Mouse (Mus musculus) ovary, postnatal 10 days (tissue): ENCODE measurements around the gene Fbxo39.
"Not testable (repeated sequence)": the region's sequence is repeated elsewhere in the genome, so short reads cannot be mapped to it uniquely, and the experiment has no call there.

ENCODE experiments used
- DNase-seq: peaks from one replicate; pipeline ENCODE4 v3.0.0; 2022; ENCODE audit warnings: low spot score

Gene Fbxo39

GRCm38 (mm10) chr11:72311355-72312001, 2.8 kb upstream of the Fbxo39 start:
- DNase-seq, result no peak

DNA sequence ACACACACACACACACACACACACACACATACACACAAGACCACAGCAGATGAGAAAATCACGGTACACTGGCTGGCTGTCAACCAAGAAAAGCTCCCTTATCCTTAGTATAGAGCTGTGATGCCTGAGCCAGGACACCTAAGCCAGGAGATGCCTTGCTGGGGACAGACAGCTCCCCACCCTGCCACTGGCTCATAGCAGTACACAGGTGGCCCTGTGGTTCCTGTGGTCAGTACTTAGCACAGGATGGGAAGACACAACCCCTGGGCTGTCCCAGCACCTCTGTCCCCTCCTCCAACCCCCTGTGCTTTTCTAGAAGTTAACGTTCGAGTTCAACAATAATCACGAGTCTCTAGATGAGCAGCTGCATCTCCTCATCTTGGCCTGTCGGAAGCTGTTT, 3.8 kb downstream of the Fbxo39 start:
- DNase-seq, result no peak

- DNase-seq, result no peak
Measured at GRCm38 (mm10) chr11:72324431-72324830, 10.2 kb downstream of the Fbxo39 start.

DNA sequence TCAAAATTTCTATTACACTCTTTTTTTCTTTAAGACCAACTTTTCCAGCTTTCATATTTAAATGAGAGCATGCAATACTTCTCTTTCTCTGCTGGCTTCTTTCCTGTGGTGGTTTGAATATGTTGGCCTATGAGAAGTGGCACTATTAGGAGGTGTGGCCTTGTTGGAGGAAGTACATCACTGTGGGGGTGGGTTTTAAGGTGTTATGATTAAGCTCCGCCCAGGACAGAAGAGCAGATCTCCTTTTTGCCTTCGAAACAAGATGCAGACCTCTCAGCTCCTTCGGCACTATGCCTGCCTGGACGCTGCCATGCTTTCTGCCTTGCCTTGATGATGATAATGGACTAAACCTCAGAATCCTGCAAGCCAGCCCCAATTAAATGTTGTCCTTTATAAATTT, 11.5 kb downstream of the Fbxo39 start:
- DNase-seq, result no peak

DNA sequence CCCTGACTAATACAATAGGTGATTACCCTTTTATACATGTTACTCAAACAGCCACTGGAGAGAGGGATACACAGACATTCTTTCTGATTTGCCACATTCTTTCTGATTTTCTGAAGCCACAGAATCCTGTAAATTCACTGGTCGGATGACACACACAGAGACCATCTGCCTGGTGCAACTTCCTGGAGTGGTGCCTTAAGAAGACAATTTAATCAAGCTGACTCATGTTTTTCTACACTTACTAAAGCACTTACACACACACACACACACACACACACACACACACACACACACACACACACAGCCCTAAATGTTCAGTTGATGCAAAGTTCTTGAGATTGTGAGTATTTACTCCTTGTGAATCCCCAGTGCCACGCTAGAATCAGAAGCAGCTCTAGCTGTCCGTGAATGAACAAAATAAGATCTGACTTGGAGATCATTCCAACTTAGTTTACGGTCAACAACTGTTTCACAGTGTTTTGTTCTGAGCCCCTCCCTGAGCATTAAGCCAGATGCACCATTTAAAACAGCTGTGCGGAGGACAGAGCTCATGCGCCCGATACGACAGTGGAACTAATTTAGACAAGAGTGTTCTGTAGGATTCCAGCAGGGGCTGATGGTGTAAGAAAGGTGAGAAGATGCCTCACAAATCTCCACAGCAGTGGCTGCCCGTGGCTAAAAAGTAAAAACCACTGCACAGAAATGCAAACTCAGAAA, 18.9 kb downstream of the Fbxo39 start:
- DNase-seq, result no peak

DNA sequence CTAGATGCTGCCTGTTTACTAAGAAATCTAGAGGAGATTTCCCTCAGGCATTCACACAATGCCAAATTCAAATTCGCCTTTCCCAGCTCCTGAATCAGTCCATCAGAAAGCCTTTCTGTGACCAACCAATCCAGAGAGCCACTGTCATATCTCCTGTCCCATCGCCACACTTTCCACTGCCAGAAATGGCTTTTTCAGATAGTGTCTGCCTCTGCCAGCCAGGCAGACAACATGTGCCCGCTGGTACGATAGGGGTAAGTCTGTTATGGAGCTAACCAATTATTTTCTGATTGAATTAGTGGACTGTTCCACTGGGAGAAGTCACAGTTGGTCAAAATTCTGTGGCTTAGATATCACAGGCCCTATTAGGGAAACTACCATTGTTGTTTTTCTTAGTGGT, 20.4 kb downstream of the Fbxo39 start:
- no peak for DNase-seq

- DNase-seq, result no peak
Measured at GRCm38 (mm10) chr11:72336726-72337125, 22.5 kb downstream of the Fbxo39 start.

DNA sequence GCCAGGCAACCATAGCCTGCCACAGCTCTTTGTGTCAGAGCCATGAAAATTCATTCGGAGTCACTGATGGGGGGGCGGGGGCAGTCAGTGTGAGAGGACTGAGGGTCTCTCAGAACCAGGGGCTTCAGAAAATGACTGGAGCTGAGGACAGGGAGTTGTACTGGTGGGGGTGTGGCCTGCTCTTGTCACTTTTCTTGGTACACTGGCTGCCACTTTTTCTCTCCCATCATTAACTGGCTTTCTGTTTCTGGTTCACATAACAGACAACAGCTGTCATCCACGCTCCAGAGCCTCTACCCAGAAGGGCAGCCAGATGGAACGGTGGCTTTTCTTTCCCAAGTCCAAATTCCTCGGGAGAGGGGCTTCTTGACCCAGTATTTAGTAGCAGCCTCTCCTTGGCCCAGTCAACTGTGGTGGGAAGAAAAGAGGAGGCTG, 24.2 kb downstream of the Fbxo39 start:
- no peak for DNase-seq

- no peak for DNase-seq
Measured at GRCm38 (mm10) chr11:72339716-72340115, 25.5 kb downstream of the Fbxo39 start.

DNA sequence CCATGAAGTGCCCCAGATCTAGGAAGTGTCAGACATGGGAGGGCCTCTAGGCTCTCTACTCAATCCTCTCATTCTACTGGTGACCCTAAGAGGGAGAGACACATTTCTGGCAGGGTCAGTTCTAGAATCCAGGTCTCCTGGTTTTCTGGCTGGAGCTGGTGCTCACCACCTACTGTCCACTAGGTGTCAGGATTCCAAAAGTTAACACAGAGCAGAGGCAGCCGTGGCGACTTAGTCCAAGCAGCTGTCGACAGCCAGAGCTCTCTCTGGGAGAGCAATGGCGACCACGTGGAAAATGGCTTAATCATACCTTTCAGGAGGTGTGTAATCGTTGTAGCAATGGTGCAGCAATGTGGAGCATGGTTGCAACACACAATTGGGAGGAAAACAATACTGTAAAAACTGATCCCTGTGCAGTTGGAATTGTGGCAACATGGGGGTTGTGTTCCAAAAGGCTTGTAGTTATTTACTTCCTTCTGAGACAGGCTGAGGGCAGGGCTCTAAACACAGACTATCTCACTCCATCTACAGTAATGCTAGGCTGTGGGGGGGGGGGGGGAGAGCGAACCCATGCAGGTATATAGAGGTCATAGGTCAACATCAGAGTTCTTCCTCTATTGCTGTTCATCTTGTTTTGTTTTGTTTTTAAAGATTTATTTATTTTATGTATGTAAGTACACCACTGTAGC, 28.4 kb downstream of the Fbxo39 start:
- DNase-seq, result peak; percentile 19

DNA sequence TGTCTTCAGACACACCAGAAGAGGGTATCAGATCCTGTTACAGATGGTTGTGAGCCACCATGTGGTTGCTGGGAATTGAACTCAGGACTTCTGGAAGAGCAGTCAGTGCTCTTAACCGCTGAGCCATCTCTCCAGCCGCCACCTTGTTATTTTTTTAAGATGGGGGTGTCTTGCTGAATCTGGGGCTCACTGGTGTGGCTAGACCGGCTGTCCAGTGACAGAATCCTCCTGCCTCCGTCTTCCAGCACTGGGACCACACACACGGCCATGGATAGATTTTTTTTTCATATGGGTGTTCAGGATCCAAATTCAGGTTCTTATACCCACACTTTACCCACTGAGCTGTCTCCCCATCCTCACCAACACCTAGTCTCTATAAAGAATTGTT, 29.0 kb downstream of the Fbxo39 start:
- not testable (repeated sequence) for DNase-seq

DNA sequence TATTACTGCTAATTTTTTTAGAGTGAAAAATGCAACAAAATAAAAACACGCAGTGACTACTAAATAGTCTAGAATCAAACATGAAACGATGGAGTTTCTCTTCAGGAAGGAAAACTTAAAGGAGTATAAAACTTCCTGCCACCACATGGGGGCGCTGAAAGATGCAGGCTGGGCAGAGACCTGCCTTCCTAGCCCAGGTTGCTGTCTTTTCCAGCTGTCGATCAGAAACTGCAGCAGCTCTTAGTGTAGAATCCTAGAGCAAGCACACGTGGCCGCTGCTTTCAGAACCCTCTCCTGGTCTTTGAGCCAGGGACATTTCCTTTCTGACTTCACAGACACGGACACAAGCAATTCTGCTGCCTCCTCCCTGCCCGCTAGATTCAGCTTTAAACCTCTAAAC, 29.7 kb downstream of the Fbxo39 start:
- DNase-seq, result no peak

DNA sequence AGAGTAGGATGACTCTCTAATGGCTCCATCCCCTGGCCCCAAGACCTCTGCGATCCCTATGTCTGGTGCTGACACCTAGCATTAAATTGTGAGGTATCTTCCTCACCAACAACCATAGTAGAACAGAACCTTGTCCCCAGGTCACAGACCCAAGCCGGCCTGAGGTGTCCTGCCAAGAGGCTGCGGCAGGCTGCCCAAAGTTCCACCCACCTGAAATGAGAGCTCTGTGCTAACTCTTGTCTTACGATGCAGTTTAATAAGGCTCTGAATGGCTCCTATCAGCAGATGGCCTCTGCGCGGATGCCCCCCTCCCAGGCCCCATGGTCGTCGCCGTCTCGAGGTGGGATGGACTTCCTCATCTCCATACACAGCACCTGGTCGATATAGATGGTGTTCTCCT, 30.2 kb downstream of the Fbxo39 start:
- DNase-seq, result no peak

DNA sequence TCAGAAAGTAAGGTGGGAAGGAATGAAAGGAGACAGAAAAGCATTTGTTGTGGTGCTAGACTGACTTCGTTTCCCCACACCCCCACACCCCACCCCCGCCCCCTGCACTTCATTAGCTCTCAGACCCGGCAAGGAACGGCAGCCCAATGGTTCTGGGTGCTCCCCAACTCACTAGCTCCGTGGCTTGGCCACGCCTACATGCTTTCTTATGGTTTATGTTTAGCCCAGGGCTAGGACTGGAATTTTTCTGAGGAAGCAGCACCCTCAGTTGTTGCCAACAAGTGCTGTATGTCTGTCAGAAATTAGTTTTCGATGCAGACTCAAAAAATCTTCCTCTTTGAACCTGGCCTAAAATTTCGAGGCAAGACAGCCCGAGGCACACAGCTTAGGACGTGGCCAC, 34.3 kb downstream of the Fbxo39 start:
- no peak for DNase-seq

- no peak for DNase-seq
Measured at GRCm38 (mm10) chr11:72349016-72349415, 34.8 kb downstream of the Fbxo39 start.

- no peak for DNase-seq
Measured at GRCm38 (mm10) chr11:72349652-72350051, 35.4 kb downstream of the Fbxo39 start.

DNA sequence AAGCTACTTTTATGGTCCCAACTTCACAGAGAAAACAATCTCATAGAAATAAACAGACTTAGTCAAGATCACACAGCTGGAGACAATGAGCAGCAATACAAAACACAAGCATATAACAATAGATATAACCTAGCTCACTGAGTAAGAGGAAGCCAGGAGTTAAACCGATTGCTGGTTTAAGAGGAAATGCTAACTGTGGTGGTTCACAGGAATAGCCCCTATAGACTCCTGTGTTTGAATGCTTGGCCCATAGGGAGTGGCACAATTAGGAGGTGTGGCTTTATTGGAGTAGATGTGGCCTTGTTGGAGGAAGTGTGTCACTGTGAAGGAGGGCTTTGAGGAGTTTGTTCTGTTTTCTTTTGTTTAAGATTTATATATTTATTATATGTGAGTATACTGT, 38.0 kb downstream of the Fbxo39 start:
- no peak for DNase-seq

DNA sequence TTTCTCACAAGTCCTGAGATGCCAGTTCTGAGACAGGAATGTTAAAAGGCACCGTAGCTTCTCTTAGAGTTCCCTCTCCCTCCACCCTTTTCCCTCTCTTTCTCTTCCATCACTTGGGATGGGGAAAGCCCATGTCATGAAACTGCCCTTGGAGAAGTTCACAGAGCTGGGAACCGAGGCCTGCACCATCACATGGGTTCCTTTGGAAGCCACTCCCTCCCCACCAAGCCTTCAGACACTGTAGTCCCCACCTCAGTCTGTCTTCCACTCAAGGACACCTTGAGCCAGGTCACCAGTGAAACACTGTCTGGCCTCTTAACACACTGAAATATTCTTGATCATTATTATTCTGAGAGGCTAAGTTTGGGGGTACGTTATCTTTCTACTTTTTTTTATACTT, 38.9 kb downstream of the Fbxo39 start:
- no peak for DNase-seq

GRCm38 (mm10) chr11:72354971-72355728, 40.9 kb downstream of the Fbxo39 start:
- DNase-seq, result peak; percentile 65

DNA sequence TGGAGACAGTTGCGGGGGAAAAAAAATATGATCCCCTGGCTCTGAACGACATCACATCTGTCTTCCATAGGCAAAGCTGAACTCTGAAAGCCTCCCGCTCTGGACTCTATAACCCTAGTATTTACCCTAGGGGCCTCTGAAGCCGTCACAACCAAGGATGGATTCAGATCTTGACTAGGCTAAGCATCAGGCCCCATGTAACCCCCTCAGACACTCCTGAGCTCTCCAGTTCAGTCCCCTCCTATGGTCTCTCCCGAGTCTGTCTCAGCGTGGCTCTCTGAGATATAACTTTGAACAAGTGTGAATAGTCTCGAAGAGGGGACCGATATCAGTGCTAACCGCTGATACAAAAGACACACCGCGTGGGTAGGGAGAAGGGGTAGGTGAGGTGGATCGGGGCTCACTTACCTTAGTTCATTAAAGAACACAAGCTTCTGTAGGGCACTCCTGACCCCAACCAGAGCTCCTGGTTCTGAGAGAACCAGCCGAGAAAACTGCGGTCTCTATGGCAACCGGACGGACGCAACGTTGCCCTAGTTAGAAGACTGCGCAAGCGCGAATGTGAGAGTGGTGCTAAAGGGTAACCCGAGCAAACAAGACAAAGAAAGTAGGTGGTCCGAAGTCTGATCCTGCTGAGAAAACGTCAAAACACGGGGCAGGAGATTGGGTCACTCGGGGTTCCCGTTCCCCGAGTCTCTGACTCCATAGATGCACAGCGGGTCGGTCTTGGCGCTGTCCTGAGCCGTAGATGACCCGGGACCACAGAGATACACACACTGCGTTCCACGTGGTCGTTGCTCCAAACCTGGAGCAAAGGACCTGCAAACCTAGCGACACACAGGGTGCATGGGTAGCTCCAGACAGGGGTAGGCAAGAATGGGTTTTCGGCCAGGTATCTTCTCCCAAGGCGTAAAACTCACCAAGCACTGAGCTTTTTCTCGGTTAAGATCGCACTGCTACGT, 47.4 kb downstream of the Fbxo39 start:
- peak; percentile 32 for DNase-seq

- no peak for DNase-seq
Measured at GRCm38 (mm10) chr11:72362347-72362741, 48.1 kb downstream of the Fbxo39 start, which contains the start of gene Tekt1. Gene Tekt1, minus strand, starts transcription at chr11:72362442.
